Mouse (Mus musculus) kidney, adult 2 months (tissue): ENCODE results near the gene Megf8.
"Not testable (repeated sequence)": the region's sequence is repeated elsewhere in the genome, so short reads cannot be mapped to it uniquely, and the experiment has no call there.

Experiments
- CTCF ChIP-seq: fragments of 200-500 bp; conservative IDR thresholded peaks from 2 replicates; pipeline ENCODE4 v1.5.1; 2011; ENCODE audit warnings: low read depth, mild to moderate bottlenecking, control low read depth, low read length, moderate library complexity, mixed read lengths; ENCODE audit not compliant: insufficient read depth, insufficient read length
- POLR2A ChIP-seq: fragments of 200-500 bp; IDR thresholded peaks from one replicate; pipeline ENCODE4 v1.6.1; 2011; ENCODE audit warnings: low read depth, low read length, control low read depth

GRCm38 (mm10) chr7:25399028-25399427 is 82.1 kb downstream of the Megf8 start:
- not testable (repeated sequence) for TF ChIP-seq POLR2A, CTCF
